Mouse (Mus musculus) testis, adult 2 months (tissue): ENCODE measurements around the gene Fn1.

Experiments
- CTCF ChIP-seq: fragments of 200-500 bp; IDR thresholded peaks from 2 replicates; pipeline ENCODE4 v1.5.1; 2012; ENCODE audit warnings: low read depth, mild to moderate bottlenecking, inconsistent platforms, low read length, moderate library complexity; ENCODE audit not compliant: control insufficient read depth, insufficient read depth, insufficient replicate concordance
- POLR2A ChIP-seq: fragments of 200-500 bp; IDR thresholded peaks from 2 replicates; pipeline ENCODE4 v1.6.1; 2012; ENCODE audit warnings: low read depth, mild to moderate bottlenecking, inconsistent platforms, low read length, moderate library complexity; ENCODE audit not compliant: control insufficient read depth

DNA sequence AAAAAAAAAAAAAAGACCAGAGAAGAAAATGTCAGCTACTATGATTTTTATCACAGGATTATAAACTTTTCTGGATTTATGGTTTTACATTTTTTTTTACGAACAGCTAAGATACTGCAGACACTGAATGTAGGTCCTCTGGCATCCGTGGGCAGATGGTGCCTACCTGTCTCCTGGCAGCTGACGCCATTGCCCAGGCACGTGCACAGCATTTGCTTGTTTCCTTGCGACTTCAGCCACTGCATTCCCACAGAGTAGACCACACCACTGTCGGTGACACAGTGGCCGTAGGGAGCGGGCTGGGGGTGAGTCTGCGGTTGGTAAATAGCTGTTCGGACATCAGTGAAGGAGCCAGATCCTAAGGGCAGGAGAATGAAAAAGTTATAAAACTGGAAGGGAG, 10.2 kb downstream of the Fn1 start:
- no peak for TF ChIP-seq POLR2A
- no peak for TF ChIP-seq CTCF
